Mouse (Mus musculus) gastrocnemius, adult 8-10 months (tissue): ENCODE measurements around the gene Akap2. TPM values are rescaled to one million over a fixed set of nuclear protein-coding genes. Genes with fewer than 3 reads are reported as not detected.

ENCODE experiments used
- DNase-seq, 2 experiments: peaks; one replicate each; pipeline ENCODE4 v3.0.0; 2022; ENCODE audit warnings: low spot score in 2 of 2
- total RNA-seq, 4 experiments: library from RNA; stranded (reverse); gene quantifications; 2 replicates each; pipeline ENCODE4 v1.2.4; 2022

Gene Akap2
- total RNA-seq, 4 experiments from 2014 or later, result 16.7 to 33.5 (median 23.6) TPM

DNA sequence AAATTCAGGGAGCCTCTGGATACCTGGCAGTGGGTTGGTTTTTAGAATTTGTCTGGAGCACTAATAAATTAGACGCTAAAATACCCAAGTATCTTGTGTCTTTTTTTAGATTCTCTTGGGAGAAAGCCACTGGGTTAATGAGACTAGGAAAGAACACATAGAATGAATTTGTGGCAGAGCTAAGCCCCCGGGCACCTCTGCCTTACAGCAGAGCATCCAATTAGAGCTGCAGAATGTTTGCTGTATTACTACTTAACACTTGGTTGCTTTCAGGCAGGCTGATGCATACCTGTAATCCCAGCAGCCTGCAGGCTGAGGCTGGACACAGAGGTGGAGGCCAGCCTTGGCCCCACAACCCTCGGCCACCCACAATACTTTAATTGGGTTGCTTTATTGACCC lies 112.3 kb downstream of the Akap2 start:
- no peak for DNase-seq

DNA sequence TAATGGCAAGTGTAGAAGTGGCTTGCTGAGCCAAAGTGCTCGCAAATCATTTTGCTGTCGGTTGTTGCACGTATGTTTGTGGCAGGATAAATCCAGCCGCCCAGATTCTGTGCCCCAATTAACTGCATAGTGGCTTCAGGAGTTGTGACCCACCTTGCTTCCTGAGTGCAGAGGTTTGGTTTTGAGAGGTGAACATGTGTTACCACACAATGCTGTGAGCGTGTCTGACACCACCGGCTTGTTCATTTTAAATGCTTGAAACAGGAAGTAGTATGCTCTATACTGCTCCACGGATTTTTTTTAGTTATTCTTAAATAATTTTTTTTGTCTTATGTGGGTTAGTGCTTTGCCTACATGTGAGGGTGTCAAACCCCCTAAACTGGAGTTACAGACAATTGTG lies 114.9 kb downstream of the Akap2 start:
- DNase-seq, result no peak

DNA sequence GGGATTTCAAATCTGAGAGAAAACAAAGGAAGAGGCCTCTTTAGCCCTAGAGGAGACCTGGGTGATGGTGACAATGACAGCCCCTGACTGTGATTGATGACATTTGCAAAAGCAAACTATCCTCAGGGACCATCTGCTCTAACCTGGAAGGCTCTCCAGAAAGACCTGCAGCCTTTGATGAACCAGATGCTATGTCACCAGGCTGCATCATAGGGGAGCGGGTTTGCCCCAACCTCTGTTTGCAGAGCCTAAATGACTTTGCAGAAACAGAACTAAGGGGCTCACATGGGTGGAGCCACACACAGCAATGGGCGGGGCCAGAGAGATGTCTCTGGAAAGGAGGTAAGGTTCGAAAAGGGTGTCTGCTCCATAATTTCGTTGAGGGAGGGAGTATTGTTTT lies 115.6 kb downstream of the Akap2 start:
- no peak for DNase-seq

DNA sequence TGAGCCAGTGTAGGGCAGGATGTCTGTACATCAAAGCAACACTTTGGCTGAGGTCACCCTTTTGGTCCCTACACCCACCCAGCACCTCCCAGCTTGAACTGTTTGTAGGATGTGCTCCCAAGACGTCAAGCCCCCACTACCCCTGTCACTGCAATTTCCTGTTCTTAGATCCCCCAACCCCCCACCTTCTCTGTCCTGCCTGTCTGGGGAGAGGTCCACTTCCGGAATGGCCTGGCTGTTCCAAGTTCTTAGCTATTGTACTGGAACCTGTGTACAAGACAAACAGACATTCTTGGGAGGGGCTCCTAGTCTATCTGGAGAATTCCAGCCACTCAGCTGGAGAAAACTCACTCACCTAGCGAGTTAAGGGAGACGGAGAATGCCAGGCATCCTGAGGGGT lies 116.7 kb downstream of the Akap2 start:
- no peak for DNase-seq

DNA sequence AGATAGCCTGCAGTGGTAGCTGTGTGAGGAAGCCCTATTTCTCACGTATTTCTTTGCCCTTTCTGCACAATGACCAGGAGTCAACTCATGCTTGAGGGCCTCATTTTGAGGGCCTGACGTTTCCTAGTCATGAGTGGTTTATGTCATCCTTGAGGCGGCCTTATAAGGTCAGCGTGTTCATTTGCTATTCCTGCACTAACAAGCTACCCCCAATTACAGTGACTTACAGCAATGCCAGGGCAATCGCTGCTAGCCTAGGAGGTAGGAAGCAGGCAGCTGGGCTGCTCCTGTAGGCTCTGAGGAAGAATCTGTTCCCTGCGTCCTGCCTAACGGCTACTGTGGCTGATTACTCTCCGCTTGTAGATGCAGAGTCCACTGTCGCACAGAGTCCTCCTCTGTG lies 119.6 kb downstream of the Akap2 start:
- DNase-seq, result no peak

DNA sequence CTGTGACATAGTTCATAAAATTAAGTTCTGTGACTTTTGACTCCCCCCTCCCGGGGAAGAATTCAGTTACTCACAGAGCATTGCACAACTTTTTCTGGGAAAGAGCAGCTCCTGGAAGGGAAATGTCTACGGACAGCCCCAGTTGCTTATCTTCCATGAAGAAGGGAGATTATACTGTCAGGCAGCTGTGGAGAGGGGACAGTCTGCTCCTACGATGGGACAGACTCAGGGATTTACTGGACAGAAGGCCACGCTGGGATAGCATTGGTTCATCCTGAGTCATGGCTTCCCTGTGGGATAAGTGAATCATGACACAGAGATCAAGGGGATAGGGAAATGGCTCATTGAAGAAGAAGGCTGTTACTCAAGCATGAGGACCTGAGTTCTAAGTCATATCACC lies 121.9 kb downstream of the Akap2 start:
- DNase-seq, result no peak

DNA sequence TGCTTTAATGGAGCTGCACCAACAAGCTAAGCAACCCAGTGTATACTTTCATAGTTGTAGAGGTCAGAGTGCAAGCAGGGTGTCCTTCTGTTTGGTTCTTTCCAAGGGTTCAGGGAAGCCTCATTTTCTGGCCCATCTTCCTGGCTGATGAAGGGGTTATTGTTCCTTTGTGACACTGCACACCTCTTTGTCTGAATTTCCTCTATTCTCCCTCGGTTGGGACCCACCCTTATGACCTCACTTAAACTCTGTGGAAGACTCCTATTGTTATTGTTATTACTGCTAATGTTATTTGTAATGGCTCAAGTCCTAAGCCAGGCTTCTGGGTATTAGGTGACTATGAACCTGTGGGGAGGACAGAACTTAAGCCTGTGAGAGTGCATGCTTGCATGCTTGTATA lies 124.5 kb downstream of the Akap2 start:
- DNase-seq, result no peak

DNA sequence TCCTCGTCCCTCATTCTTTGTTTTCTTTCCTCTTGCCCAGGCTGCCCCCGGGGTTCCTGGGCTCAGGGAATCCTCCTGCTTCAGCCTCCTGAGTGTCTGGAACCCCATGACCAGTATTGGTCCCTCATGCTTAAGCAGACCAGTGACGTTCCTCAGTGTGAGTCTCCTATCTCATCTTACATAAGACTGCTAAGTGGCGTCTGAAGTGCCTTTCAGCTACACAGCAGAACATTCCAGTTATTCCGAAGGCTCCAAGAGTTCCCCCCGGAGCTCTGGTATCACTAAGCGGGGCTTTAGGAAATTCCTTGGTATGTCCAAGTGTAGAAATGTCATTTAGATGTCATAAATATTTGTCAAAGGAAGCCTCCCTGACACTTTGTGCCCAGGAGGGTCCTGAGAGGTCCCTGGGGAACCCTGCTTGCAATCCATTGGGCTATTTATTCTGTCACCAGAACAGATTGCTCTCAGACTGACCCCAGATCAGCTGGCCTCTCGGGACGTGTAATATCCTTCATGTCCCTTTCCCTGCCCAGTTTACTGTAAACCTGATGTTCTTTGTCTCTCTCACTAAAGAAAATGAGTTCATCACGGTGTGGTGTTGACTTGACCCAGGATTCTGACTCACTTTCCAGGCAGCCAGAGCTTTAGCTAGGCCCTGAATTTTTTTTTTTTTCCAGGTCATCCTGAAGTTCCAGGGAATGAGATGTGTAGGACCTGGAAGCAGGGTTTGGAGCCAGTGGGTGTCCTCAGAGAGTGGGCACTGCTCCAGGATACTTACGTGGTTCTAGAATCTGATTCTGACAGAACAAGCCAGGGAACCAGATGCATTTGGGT lies 125.2 kb downstream of the Akap2 start:
- DNase-seq, result no peak

DNA sequence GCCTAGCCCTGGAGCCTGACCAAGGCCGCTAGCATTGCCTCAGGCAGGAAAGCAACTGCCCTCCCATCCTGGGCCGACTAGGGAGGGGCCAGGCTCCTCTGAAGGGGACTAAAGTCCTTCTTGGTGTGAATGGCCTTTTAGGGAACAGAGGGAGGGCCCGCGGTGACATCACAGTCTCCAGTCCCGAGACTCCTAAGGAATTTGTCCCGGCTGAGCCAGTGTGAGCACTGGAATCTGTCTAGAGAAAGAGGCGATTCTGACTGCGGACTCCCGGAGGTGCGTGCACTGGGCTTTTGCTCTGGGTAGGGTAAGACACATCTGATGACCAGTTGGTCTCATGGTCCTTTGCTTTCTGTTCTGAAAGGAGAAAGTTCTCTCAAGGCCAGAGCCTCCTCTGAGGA lies 127.6 kb downstream of the Akap2 start:
- peak; percentile 71 to 75 for DNase-seq

DNA sequence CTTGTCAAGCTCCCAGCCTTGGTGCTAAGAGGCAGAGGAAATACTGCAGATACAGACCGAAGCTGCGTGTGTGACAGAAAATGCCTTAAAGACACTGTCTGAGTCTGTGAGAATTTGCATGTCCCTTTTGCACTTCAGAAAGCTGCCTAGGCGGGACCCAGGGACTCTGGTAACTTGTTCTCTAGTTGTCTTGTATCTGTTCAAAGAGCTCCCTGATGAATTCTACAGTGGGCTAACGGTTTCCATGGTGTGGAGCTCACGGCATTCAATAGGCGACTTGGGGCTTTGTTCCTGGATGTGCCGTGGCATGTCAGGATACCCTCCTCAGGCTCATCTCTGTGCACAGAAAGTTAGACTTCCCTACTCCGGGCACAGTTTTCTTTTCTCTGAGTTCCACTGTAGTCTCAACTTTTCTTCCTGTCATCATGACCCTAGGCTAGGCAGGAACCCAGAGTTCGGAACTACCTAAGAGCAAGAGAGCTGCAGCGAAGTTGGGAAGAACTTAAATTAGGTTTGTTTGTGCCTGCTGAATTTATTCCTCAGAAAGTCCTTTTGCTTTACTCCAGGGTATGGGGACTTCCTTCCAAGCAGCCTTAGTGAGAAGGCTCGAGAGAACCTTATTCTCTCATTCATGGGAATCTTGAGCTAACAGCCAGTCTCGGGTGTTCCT lies 128.2 kb downstream of the Akap2 start:
- DNase-seq, result no peak

DNA sequence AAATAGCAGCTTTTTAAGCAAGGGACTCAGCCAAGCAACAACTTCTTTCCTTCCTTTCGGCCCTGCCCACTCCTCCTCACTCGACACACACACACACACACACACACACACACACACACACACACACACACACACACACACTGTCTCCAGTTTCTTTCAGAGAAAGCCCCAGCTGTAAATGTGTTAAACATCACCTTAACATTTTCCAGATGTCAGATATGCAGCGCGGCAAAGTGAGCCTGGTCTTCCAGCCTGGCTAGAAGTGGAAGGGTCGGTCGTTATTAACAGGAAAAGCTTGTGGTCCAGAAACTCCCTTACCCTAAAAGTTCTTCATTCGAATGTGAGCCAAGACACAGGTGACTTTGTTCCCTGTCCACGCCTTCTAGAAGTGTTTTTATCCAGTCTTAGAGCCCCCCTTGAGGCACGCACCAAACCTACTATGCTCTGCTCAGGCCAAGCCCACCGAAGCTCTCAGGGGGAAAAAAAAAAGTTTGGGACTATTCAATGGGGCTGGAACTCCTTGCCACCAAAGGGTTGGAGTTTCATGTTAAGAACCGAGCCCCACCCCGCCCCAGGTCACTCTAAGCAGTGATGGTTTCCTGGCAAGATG lies 129.0 kb downstream of the Akap2 start:
- no peak for DNase-seq

DNA sequence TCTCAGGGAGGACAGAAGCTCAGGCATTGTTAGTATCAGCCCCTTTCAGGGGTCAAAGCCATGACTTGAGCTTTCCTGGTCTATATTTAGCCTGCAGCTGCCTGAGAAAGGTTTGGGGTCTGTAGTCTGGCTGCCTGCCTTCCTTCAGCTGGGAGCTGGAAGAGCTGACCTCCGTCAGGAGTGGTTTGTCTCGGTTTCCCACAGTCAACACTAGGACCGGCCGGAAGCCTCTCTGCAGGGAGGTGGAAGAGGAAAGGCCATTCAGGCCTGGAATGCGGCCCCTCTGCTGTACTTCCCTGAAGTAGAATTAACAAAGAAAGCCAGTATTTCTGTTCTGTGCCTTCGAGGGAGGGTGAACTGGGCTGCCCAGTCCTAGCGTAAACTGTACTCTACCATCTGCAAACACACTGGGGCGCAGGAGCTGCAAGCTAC lies 129.6 kb downstream of the Akap2 start:
- no peak for DNase-seq

DNA sequence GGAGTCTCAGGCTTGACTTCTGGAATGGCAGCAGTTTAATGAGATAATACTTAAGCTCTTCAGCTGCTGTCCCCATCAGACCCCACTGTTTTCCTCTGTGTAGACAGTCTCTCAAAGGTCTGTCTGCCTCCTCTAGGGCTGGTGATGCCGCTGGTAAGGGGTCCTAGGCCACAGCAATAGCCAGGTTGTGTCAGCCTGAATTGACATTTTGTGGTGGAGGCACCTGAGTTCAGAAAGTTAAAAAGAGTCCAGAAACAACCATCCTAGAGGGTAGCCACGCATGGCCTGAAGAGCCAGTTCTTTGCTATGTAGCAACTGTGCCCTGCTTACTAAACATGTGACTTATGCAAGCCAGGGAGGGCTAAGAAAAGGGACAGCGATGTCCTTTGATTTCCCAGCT lies 130.2 kb downstream of the Akap2 start:
- no peak for DNase-seq

DNA sequence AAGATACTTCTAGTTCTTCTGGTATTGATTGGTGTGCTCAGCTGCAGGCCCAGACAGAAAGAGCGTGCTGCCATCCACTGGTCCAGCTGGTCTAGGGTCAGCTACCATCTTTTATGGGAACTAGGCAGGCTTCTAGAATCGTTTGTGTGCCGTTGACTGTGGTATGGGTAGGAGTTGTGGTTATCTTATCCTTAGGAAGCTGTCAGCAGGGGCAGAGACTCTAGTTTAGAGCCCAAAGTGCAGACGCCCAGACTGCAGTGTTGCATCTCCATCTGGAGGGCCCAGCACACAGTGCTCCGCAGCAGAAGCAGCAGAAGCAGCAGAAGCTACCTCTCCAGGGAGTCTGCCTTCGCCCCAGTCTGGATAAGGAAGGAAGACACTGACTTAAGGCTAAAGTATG lies 132.0 kb downstream of the Akap2 start:
- no peak for DNase-seq

DNA sequence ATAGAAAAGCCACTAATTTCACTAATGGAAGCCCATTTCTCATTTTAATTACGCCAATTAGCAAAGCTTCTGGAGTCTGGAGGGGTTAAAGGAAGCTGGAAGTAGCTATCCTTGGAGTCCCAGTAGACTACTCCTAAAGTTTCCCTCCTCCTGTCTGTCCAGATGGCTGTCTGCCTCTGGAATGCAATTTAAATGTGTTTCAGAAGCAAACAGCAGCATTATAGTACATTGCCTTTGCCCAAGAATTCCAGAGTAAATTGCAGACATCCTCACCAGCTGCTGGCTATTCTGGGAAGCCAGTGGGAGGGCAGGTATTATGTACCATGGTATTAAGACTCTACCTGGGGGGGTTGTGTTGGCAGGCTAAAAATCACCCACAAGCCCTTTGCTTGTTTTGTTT lies 134.3 kb downstream of the Akap2 start:
- DNase-seq, result no peak

DNA sequence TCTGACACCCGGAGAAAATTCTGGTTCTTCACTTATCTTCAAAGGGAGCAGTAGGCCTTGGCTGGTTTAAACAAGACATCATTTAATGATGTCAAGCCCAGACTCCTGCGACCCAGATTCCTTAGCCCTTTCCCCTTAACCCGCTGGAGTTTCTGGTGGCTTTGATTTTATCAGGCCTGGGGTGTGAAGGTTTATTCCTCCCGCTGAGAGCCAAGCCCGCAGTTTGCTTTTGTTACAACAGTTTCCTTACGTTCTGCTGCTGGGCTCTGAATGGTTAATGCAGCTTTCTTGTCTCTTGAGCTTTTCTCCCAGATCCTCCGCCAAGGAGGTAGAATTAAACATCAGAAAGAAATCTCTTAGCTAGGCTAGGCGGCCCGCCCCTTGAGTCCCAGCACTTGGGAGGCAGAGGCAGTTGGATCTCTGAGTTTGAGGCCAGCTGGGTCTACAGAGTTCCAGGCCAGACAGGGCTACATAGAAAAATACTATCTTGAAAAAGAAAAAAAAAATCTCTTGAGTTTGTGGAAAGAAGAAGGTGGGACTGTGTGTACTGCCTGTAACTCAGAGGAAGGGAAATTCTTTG lies 135.1 kb downstream of the Akap2 start:
- no peak for DNase-seq

DNA sequence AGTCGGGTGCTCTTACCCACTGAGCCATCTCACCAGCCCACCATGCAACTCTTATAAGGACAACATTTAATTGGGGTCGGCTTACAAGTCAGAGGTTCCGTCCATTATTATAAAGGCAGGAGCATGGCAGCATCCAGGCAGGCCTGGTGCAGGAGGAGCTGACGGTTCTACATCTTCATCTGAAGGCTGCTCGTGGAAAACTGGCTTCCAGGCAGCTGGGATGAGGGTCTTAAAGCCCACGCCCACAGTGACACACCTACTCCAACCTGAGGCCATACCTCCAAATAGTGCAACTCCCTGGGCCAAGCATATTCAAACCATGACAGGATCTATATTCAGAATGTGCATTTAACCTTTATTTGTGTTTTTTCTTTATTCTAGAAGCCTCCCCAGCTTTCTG lies 136.7 kb downstream of the Akap2 start:
- no peak for DNase-seq

DNA sequence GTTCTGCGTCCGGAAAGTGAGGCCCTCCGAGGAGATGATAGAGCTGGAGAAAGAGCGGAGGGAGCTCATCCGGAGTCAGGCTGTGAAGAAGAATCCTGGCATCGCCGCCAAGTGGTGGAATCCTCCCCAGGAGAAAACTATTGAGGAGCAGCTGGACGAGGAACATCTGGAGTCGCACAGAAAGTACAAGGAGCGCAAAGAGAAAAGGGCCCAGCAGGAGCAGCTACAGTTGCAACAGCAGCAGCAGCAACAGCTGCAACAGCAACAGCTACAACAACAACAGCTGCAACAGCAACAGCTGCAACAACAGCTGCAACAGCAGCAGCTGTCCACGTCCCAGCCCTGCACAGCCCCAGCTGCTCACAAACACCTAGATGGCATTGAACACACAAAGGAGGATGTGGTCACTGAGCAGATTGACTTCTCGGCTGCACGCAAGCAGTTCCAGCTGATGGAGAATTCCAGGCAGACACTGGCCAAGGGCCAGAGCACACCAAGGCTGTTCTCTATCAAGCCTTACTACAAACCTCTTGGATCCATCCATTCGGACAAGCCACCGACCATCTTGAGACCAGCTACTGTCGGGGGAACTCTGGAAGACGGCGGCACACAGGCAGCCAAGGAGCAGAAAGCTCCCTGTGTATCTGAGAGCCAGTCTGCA lies 138.0 kb downstream of the Akap2 start:
- DNase-seq, result no peak

DNA sequence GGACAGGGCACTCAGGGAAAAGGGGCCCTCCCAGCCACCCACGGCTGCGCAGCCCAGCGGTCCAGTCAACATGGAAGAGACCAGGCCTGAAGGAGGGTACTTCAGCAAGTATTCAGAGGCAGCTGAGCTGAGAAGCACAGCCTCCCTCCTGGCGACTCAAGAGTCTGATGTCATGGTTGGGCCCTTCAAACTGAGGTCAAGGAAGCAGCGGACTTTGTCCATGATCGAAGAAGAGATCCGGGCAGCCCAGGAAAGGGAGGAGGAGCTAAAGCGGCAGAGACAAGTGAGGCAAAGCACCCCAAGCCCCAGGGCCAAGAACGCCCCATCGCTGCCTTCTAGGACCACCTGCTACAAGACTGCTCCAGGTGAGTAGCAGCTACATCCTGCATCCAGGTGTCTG lies 139.2 kb downstream of the Akap2 start:
- no peak for DNase-seq

DNA sequence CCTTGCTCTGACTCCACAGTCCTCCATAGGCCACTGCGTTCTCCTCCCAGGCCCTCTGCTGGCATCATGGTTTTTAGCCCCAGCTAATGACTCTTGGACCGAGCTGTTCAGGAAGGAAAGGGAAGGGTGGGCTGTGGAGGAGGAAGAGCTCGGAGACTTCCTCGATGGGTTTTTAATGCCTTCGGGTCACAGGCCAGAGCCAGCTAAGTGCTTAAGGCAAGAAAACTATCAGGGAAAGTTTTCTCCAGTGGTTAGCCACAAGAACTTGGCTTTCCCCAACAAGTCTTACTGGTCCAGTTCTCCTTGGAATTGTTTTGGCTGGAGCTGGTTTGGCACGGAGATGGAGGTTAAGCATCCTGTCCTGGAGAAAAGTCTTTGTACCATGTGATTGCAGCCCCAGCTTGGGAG lies 142.8 kb downstream of the Akap2 start:
- DNase-seq, result peak; percentile 49 to 64

DNA sequence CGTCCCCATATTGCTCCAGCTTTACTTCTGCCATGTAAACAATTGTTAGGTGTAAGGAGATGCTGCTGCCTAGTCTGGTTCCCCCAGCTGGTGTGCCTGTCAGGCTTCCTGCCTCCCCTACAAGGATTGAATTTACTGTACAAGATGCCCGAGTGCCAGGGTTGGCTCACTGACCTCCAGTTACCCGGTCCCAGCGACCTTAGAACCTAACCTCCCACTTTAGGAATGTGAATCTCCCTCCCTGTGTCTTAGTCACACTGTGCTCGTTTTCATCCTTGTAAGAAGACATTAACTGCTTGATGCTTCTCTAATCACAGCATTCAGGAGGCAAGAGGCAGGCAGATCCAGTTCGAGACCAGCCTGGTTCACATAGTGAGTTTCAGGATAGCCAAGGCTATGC lies 143.7 kb downstream of the Akap2 start:
- DNase-seq, result no peak

DNA sequence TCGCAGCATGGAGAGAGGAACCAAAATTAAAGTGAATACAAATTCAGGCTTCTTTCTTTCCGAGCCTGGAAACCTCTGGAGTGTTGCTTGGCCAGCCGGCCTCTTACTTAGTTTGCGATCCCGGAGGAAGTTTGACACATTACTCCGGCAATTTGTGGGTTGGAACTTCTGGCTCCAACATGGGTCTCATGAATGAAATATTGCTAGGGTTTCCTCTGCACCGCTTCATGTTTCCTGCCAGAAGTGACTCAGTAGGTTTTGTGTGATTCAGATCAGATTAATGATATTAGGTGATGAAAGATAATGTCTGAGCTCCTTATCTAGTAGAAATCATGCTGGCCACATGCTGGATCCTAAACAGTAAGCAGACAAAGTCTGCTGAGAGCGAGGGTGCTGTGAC lies 144.4 kb downstream of the Akap2 start:
- no peak for DNase-seq
